Mouse (Mus musculus) c-Kit-positive CD71-positive TER-119-negative erythroid progenitor cells, embryonic 14.5 days (primary cell): ENCODE data around the gene Pdzd2.

Experiments used
- DNase-seq: peaks from one replicate; pipeline ENCODE4 v3.0.0-alpha.2; 2013; ENCODE audit warnings: low read depth

The Pdzd2 gene

DNA sequence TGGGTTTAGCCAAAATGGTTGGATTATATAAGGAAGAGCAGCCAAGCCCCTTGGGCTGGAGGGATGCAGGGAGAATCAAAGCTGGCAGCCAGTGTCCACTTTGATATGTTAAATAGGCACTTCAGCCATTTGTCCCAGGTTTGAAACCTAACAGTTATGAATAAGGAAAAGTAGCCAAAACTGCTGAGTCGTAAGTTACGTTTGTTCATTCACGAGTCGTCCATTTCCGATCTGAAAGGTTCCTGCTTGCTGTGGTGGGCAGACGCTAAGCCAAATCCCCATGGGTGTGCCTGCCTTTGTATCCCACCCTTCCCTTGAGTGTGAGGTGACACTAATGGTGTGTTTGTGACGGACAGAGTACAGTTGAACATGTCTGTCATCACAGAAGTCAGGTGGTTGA lies 428.3 kb downstream of the Pdzd2 start:
- DNase-seq, result no peak

DNA sequence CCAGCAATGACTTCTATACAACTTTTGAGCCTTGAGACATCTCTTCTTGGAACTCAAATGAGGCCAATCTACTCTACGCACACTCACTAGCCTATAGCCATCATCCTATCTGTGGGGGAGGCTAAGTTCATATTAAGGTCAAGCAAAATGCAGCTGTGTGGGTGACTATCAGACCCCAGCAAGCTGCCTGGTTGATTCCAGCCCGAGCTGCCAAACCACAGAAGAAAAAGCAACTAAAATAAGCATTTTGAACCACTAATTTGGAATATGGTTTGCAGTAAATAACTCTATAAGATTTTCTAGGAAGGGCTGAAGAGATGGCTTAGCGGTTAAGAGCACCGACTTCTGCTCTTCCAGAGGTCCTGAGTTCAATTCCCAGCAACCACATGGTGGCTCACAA lies 429.0 kb downstream of the Pdzd2 start:
- no peak for DNase-seq
